Mouse (Mus musculus) monocyte, adult 5-6 weeks (primary cell): ENCODE results near the gene Odf4. TPM values are rescaled to one million over a fixed set of nuclear protein-coding genes. Genes with fewer than 3 reads are reported as not detected.
"Not testable (repeated sequence)": the region's sequence is repeated elsewhere in the genome, so short reads cannot be mapped to it uniquely, and the experiment has no call there.

Source experiments
- ATAC-seq: fragments of 153-309, 156-312 bp; replicated peaks from 2 replicates; pipeline ENCODE4 v1.8.0; 2017; ENCODE audit warnings: mild to moderate bottlenecking; ENCODE audit not compliant: low TSS enrichment, insufficient number of reproducible peaks, severe bottlenecking, poor library complexity, low FRiP score
- total RNA-seq: library from RNA; stranded (forward); fragments of 200-1000, 200-491, 200-594 nt; gene quantifications from 3 replicates; pipeline ENCODE4 v1.2.3, GENCODE M21; 2017

Gene Odf4
- total RNA-seq, 1 experiment from 2014 or later, result not detected

- no peak for ATAC-seq
These were observed 27.5 kb upstream of the Odf4 start for GRCm38 (mm10) chr11:68954408-68954807.

DNA sequence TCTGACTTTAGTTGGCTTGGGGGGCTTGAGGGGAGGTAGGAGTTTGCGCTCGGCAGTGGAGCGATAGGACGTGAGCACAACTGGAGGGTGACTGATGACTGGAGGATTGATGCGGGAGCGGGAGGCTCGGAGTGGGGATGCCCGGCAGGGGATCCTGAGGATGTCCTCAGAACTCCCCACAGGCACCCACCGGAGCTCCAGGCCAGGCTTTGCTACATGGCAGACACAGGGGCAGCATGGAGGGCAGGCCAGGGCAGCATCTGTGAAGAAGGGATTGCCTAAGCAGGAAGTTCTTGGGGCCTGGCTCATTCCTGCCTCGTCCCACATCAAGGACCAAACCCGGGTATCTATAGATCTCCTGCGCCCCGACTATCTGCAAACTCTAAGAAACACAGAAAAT, 27.0 kb upstream of the Odf4 start:
- no peak for ATAC-seq

GRCm38 (mm10) chr11:68947542-68947993, 20.7 kb upstream of the Odf4 start:
- ATAC-seq, result no peak

- no peak for ATAC-seq
These were observed 20.0 kb upstream of the Odf4 start for GRCm38 (mm10) chr11:68946806-68947440.

DNA sequence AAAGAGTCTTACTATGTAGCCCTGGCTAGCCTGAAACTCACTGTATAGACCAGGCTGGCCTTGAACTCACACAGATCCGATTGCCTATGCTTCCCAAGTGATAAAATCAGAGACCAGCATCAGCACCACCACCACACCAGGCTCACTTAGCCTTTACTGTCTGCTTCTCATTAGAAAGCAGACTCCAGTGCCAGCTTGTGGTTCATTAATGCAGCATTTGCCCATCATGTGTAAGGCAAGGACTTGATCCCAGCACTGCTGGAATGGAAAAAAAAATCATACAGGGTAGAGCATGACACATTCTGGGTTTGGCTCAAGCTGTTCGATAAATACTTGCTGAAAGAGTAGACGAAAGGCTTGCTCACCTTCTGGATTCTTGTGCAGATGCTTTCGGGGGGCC, 19.1 kb upstream of the Odf4 start:
- ATAC-seq, result no peak

GRCm38 (mm10) chr11:68945245-68945644, 18.4 kb upstream of the Odf4 start:
- ATAC-seq, result no peak

GRCm38 (mm10) chr11:68942731-68943130, 15.8 kb upstream of the Odf4 start:
- ATAC-seq, result no peak

GRCm38 (mm10) chr11:68940516-68940915, 13.6 kb upstream of the Odf4 start:
- no peak for ATAC-seq

DNA sequence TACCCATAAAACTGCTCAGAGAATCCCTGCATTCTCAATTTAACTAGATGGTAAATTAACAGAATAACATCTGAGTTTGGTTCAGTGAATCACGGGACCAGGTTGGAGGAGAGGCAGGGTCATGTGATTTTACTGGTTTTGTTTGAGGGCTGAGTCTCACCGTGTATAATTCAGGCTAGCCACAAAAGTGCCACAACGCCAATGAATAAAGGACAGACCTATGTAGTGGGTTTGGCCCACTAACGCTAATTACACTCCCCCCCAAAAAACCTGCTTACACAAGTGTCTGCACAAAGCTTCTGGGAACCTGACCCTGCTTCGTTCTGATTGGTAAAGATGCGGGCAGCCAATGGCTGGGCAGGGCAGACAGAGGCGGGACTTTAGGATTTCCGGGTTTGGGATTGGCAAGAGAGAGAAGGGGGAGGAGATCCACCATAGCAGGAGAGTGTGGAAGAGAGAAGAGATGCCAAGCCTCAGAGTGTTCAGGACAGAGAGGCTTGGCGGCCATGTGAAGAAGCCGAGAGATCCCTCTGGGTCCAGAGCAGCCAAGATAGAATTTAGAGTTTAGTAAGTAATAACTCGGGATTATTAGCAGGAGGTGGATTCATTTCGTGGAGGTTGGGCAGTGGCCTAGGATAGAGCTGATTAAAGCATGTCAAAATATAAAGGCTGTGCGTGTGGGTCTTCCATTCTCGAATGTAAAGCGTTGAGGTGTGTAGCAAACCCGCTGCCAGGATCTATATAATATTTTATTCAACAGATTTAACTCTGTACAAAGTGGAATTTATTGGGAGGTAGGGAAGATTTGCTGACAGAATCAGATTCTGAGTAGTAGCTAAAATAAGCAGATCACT, 12.8 kb upstream of the Odf4 start:
- ATAC-seq, result peak; percentile 97

- not testable (repeated sequence) for ATAC-seq
These were observed 10.1 kb upstream of the Odf4 start for GRCm38 (mm10) chr11:68936951-68937350.

DNA sequence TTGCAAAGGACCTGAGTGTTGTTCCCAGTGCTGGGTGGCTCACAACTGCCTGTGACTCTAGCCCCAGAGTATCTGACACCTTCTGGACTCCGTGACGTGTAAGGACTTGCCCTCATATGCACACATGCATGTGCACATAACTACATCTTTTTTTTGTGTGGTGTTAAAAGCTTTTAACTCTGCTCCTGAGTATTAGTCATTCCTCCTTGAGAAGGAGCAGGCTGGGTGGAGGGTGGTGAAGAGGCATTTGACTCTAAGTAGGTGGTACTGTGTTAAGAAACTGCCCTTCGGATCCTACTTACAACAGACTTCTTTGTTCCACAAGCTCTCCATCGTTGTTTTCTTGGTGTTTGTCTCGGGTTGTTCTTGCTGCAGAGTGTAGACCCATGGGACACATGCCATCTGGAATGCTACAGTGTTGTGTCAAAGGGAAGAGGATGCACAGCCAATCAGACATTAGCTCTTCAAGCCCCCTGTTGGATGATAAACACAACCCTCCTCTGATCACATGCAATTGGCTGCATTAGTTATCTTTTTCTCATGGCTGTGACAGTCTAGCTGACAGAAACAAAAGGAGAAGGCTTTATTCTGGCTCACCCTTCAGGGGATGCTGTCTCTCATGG, 7.1 kb upstream of the Odf4 start:
- ATAC-seq, result no peak

GRCm38 (mm10) chr11:68929947-68930346, 3.1 kb upstream of the Odf4 start:
- no peak for ATAC-seq

- no peak for ATAC-seq
These were observed 2.1 kb downstream of the Odf4 start for GRCm38 (mm10) chr11:68924749-68925148.

GRCm38 (mm10) chr11:68923191-68923590, 3.7 kb downstream of the Odf4 start:
- ATAC-seq, result no peak

DNA sequence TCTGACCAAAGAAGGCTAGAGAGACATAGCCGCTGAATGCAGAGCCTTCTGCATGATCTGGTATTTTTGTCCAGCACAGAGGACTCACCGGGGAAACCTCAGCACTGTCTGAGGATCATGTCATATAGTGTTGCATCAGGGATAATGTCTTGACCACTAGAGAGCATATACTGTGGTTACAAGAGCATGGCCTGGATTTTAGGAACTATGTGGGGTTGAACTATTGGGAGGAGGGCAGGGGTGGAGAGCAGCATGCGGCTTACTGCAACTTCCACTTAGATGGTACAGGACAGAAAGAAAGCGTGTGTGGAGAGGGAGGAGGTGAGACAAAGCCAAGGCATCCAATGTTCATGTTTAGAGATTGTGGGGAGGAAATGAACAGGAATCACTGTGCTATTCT, 12.3 kb downstream of the Odf4 start:
- no peak; the same call in 1 of the 2 replicates for ATAC-seq

DNA sequence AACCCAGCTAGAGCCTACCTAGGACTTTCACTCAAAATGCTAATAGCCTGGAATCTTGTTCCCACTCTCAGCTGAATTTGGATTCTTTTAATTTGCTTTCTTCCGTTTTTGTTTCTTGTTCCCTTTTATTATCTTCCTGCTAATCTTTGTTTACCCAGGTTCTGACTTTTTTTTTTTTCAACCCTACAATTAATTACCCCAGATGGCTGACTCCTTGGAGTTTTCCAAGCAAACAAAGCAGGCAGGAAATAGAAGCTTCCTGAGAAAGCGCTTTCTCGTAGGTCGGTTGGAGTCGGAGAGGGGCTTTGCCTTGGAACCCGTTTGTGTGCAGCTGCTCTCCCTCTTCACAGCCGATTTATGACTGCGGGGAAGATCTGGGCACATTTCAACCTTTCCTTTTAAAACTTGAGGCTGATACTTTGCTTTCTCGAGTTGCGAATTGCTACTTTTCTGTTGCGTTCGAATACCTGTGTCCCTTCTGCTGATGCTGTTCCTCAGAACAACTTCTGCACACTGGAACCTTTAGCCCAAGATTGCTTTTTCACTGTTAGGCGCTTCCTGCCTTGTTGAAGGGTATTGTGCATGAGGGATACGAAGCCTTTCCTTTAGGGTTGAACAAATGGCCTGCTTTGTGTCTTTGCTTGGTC, 15.2 kb downstream of the Odf4 start:
- ATAC-seq, result no peak

DNA sequence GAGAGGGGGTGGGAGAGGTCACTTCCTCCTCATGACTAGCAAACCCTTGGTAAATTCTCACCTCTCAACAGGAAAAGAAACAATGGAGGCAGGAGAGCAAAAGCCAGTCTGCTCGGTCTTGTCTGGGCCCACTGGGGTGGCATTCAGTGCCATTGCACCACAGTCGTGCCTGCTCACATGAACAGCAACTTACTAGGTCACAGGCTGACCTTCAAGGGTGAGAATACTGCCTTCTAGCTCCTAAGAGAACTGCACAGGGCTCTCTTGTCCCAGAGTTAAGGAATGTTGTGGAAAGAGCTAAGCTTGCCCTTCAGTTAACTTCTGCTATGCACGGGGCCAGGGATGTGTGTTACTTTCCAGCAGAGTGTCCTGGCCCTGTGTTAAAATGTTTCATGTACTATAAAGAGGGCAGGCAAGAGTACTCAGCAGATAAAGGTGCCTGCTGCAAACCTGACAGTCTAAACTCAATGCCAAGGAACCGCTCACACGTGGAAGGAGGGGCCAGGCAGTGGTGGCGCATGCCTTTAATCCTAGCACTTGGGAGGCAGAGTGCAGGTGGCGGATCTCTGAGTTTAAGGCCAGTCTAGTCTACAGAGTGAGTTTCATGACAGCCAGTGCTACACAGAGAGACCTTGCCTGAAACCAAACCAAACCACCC, 17.9 kb downstream of the Odf4 start:
- no peak; the same call in 1 of the 2 replicates for ATAC-seq

DNA sequence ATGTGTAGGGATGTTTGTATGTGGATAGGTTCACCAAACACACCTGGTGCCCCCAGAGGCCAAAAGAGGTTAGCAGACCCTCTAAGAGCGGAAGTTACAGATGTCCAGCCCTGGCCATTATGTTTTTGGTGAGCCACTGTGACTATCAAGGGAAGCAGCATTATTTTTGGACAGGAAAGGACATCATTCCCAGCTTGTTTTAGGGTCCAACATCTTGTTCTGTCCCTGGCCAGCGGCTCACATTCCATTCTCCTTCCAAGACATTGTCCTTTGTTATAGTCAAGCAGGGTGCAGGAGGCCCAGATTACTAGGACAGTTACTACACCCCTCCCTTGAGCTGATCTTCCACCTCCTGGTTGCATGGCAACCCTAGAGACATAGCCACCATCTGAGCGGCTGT, 19.6 kb downstream of the Odf4 start:
- no peak for ATAC-seq

GRCm38 (mm10) chr11:68906461-68906790, 20.5 kb downstream of the Odf4 start:
- no peak for ATAC-seq
